Mouse (Mus musculus) frontal cortex, adult (tissue): ENCODE measurements around the gene Hoxa2.

Experiments used
- ATAC-seq: cut with Nextera tagmentation; 2 replicates; pipeline ENCODE4 v1.9.2; 2017; ENCODE audit warnings: mild to moderate bottlenecking, moderate library complexity, mixed read lengths; ENCODE audit not compliant: low TSS enrichment

Hoxa2 gene

GRCm38 (mm10) chr6:52180213-52180710 lies 15.6 kb upstream of the Hoxa2 start:
- ATAC-seq = no peak

DNA sequence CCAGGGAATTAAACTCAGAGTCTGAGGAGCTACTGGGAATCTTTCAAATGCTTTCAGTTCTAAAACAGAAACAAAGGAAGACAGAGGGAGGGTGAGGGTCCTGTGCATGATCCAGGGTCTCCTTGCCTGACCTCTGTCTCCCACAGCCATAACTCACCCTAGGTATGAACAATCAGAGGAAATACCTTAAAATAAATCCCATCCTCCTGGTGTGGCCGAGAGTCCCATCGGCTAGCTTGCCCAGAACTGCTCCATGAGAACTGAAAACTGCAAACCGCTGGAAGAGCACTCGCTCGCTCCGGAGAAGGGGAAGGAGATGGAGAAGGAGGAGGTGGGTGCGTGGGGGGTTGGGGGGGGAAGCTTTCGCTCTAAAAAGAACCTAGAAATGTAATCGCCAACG lies 15.1 kb upstream of the Hoxa2 start:
- ATAC-seq = no peak

DNA sequence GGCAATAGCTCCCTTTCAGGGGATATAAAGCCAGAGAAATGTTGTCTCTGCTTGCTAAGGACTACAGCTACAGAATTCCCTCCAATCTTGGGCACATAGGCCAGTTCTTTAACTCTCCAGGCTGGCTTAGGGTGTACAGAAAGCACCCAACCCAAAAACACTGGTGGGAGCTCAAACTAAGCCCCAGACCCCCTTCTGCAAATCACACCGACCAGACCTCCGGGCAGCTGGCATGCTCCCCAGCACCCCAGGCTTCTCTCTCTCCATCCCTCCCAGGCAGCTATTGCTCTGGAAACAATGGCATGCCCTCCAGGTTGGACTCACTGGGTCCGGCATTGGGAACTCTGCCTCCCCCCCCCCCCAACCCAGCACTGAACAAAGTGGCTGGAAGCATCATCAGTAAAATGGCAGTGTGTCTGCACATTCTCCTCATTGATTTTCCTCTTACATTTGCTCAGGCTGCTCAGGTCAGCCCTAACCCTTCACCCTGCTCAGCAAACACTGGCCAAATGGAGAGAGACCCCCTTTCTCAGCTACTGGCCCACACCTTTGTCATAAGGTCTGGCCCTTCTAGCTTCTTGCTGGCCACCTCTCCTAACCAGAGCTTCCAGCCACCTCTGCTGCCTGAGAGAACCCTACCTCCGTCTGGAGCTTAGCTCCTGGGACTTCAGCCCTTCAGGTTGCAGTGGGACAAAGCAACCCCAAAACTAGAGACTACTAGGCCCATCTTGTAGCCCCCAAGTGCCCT lies 14.5 kb upstream of the Hoxa2 start:
- ATAC-seq = no peak

DNA sequence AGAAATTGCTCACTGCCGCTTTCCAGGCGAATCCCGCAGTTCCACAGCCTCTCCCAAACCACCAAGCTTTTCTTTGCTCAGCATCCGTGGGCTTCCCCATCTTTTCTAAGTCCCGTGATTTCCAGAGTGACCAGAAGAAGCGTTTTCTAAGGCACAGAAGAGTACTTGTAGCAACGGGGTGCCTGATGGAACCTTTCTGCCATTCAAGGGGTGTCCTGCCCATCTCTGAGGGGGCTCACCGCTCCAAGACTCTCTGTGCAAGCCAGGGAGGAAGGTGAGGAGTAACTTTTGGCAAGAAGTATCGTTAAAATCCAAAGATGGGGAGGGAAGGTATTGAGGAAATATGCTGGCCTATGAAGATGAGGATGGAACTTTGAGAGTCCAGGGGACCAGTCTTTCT lies 13.2 kb upstream of the Hoxa2 start:
- ATAC-seq = no peak

DNA sequence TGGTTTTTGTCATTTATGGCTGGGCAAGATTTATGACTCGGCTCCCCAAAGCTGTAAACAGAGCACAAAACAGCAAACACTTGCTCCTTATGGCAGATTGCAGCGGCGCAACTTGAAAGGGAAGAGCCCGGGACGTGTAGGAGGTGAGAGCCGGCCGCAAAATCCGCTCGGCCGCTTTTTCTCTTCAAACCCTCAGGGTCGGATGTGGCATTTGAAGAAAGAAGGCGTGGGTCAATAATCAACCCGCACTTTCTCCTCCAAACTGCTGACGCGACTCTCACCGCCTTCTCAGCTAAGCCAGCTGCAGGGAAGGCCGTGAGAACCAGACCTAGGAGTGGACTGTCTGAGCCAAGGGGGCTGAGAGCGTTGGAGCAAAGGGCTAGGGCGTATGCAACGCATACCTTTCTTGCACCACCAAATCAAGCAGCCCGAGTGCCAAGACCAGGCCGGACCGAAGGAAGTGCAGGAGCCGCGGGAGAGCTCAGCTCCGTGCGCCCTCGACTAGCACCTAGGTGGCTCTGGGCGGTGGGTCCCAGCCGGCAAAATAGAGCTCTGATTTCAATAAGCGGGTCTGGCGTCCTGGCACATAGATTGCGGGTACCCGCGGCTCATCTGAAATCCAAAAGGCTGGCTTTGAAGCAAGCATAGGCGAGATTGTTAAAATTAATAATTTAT lies 12.6 kb upstream of the Hoxa2 start, which contains the start of gene 5730596B20Rik:
TSS of gene 5730596B20Rik (plus strand) at position 438 of the 675 bp plus-strand sequence.
- no peak for ATAC-seq

GRCm38 (mm10) chr6:52176391-52176790 lies 11.8 kb upstream of the Hoxa2 start:
- ATAC-seq = no peak

DNA sequence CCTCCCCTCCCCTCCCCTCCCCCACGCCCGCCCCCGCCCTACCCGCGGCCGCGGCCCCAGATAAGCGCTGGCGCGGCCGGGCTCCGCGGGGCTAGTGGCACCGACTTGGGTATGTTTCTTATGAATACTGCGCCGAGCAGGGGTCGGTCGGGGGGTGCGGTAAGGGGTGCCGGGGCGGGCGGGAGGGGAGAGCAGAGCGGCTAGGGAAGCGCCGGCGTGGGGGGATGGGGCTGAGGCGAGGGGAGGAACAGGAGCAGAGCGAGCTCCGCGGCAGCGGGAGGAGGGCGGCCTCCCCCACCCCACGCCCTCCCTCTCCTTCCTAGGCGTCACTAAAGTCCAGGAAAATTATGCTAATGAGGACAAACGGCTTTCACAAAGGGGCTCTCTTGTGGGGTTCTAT lies 11.2 kb upstream of the Hoxa2 start:
- no peak for ATAC-seq

DNA sequence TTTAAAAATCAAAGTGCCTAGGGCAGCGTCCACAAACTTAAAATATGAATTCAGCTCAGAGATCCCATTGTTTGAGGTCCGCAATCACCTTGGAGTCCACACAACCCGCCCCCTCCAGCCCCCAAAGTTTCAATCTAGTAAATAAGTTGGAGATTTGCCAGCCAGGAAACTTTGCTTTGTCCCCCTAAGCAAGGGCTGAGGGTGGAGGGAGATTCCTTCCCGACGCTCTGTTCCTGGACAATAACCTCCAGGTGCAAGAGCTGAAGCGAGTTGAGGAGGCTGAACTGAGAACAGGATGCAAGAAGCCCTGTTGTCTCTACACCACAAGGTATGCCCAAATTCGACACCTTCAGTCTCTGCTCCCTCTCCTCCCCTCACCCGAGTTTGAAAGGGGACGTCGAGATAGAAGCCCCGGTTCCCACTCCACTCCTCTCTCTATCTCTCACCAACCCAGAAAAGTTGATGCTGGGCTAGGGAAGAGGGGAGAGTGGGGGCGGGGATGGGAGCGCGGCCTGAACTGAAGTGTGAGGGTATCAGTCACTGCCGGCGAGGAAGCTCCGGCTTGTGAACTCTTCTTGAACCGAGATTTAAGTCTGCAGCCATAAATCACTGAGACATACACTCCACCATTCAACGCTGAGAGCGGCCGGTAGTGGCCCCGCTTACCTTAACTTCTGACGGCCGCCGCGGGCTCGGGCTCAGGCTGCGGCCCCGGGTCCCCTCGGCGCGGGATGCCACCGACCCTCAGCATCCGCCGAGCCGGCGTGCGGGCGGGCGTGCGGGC lies 10.5 kb upstream of the Hoxa2 start:
- ATAC-seq = no peak

- ATAC-seq = no peak
These were observed 9.0 kb upstream of the Hoxa2 start for GRCm38 (mm10) chr6:52173648-52174047.

DNA sequence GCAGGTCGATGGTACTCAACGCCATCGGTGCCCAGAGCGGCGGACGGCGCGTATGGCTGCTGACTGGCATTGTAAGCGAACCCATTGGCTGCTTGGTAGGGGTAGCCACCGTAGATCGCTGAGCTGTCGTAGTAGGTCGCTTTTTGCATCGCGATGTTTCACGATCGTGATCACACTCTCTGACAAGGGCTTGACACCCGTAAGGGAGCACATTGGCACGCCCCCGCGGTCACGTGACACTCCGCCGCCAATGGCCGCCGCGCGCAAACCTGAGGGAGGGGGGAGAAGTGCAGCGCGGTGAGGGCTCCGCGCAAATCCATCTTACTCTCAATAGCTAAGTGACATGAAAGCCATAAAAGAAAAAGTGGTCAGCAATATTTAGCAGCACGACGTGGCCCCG lies 7.9 kb upstream of the Hoxa2 start:
- no peak for ATAC-seq

DNA sequence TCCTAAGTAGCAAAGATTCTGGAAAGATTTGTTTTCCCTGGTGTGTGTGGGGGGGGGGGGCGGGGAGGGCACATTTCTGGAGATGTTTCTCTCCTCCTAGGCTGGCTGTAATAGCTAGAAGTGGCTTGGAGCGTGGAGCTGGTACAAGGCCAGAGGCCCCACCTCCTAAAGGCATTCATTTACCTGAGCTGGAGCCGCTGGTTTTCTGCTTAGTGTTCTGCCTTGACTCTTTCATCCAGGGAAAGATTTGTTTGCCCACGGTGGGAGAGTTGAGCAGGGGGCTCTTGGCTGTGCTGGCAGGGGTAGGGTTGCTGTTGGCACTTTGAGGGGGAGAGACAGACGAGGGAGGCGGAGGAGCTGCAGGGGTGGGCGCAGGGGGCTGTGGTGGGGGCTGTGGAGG lies 7.3 kb upstream of the Hoxa2 start:
- ATAC-seq = no peak

DNA sequence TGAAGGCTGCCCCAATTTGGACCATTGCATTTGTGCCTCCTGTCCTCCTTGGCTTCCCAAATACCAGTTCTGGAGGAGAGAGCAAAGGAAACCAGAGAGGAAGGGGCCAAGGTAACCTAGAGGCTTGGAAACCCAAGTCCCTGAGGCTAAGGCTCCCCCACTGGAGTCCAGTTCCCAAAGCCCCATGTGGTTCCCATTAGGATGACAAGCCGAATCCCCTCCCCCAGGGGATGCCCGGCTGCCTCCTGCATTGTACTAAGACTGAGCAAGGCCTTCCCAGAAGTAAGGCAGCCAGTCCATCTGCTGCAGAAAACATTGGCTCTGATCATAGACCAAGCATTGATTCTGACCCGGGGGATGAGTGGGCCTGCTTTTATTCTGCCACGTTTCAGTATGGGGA lies 6.7 kb upstream of the Hoxa2 start:
- no peak for ATAC-seq

GRCm38 (mm10) chr6:52170898-52171223 lies 6.2 kb upstream of the Hoxa2 start:
- no peak for ATAC-seq

GRCm38 (mm10) chr6:52170166-52170897 lies 5.7 kb upstream of the Hoxa2 start:
- ATAC-seq = no peak

GRCm38 (mm10) chr6:52169499-52170165 lies 5.0 kb upstream of the Hoxa2 start:
- no peak for ATAC-seq

DNA sequence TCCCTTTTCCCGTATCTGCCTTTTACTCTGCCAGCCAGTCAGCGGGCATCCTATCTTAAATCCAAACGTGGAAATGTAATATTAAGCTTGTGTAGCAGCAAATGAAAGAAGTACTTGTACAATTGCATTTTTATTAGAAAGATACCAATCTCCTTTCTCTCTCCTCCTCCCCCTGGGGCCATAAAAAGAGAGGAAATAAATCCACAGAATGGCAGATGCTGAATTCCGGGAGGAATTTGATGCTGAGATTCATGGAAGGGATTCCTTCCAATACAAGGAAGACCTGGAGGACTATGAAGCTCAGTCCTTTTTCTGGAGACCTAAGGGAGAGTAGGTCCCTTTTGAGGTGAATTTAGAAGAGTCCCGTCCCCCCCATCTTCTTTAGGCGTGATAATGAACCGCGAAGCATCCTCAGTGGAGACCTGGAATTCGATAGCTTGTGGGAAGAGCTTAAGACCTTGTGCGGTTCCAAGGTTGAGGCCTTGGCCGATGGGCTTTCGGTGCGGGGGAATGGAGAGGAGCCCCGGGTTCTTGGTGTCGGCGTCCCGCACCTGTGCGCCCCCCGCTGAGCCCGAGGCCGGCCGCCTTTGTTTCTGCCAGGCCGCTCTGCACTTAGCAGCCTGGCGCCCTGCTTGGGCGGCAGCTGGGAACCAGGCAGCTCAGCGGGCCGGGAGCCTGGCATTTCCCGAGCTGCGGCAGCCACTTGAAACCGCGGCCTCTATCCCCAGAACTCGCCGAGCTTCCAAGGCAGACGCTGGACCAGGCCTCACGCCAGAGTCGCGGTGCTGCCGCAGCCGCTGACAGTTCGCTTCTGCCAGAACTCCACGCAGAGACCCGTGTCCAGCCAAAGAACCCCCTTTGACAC lies 3.8 kb upstream of the Hoxa2 start:
- ATAC-seq = no peak

DNA sequence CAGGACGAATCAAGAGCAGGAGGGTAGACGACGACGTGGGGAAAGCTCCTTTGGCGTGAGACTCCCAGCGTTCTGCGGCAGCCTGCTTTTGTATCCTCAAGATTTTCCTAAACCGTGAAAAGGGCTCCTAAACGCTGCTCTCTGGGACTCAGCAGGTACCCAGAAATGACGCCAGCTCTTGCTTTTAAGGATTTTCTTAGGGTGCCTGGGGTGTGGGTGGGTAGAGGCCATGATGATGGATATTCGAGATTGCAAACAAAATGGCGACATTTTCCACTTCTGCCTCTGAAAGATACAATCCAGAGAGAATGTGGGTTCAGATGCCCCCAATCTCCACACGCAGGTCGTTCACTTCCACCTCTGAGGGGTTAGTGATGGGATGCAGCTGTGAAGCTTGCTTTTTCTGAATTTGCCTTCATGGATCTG lies 3.1 kb upstream of the Hoxa2 start:
- ATAC-seq = no peak

- no peak for ATAC-seq
These were observed 2.5 kb upstream of the Hoxa2 start for GRCm38 (mm10) chr6:52167176-52167575.

DNA sequence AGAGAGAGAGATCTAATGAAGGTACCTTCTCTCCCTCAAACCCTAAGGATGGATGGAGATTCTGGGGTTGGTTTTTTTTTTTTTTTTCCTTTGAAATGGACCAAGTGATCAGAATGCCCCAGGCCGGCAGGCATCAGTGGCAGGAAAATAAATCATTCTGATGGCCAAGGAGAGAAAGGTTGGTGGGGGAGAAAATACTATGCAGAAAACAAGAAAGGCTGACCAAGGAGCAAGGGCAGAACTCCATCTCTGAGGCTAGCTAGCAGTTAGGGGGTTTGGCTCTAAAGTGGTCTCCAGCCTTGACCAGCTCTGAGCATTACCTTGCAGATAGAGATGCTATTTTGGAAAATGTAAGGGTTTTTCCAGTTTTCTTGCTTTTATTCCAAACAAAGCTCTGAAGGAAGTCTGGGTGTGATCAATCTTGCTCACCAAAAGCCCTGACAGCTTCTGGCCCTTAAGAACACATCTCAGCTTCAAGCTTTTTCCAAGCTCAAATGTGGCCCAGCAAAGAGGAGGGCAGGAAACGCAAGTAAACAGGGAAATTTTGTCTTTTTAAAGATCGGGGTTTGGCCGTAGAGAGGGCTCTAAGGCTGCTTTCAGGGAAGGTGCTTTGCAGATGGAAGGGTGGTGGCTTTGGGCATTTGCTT lies 1.9 kb upstream of the Hoxa2 start:
- no peak for ATAC-seq
